Mouse (Mus musculus) gastrocnemius, adult 8-10 months (tissue): ENCODE data around the gene Chrng. TPM values are rescaled to one million over a fixed set of nuclear protein-coding genes. Genes with fewer than 3 reads are reported as not detected.

Experiments
- DNase-seq, 2 experiments: peaks; one replicate each; pipeline ENCODE4 v3.0.0; 2022; ENCODE audit warnings: low spot score in 2 of 2
- total RNA-seq, 4 experiments: library from RNA; stranded (reverse); gene quantifications; 2 replicates each; pipeline ENCODE4 v1.2.4; 2022

Gene Chrng
- total RNA-seq = under 1 TPM in 1 of 4 experiments, not detected in 3; 0.13 TPM

GRCm38 (mm10) chr1:87204465-87204864 is at the start of gene Chrng:
Chrng (plus strand) TSS chr1:87204657.
- no peak for DNase-seq

- no peak for DNase-seq
Measured at GRCm38 (mm10) chr1:87155531-87156198, 48.8 kb upstream of the Chrng start.

DNA sequence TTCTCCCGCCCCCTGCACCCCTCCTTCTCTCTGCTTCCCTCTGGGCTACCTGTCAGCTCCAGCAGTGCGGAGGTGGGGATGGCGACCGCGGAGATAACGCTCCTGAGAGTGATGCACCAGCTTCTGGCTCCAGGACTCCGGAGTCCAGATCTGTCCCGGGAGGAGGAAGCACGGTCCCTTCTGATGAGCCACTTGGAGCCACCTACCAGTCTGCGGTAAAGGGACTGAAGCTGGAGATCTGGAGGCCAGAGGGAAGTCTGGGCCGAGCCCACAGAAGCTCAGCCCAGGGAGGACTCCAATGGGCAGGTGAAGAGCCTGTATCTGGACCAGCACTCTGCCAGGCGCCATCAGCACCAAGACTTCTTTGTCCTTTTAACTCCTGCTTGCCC is 48.3 kb upstream of the Chrng start, which contains the start of gene Ecel1:
Ecel1 (minus strand) TSS at position 323 of the 389 bp plus-strand sequence.
- no peak for DNase-seq

DNA sequence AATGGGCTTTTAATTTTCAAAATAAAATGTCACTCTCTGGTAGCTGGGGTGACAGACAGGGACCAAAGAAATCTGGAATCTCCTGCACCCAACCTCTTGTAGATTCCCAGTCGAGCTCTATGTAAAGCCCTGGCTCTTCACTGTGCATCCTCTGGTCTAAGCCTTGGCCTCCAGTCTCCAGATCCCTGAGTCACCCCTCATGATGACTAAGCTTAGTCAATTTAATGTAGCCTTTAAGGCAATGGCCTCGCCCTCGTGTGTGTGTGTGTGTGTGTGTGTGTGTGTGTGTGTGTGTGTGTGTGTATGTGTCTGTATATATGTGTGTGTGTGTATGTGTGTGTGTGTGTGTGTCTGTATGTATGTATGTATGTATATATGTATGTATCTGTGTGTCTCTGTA is 45.1 kb upstream of the Chrng start:
- no peak for DNase-seq

- no peak for DNase-seq
Measured at GRCm38 (mm10) chr1:87164164-87164795, 40.2 kb upstream of the Chrng start.

DNA sequence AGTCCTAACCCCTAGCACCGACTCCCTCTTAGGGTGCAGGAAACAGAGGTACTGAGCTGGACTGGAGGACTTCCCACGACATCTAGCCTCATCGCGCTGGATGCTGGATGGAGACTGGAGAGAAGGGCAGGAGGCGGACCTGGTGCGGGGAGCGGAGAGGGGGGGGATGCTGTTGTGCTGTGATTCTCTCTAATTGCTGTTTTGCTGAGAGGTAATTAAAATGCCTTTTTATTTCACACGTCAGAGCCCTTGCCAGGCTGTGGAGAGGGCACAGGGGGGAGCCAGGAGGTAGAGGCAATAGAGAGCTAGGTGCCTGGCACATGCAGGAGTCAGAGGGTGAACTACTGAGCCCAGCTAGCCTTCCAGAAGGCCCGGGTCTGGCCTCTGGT is 39.7 kb upstream of the Chrng start:
- no peak for DNase-seq

- no peak for DNase-seq
Measured at GRCm38 (mm10) chr1:87170458-87170857, 34.0 kb upstream of the Chrng start.

DNA sequence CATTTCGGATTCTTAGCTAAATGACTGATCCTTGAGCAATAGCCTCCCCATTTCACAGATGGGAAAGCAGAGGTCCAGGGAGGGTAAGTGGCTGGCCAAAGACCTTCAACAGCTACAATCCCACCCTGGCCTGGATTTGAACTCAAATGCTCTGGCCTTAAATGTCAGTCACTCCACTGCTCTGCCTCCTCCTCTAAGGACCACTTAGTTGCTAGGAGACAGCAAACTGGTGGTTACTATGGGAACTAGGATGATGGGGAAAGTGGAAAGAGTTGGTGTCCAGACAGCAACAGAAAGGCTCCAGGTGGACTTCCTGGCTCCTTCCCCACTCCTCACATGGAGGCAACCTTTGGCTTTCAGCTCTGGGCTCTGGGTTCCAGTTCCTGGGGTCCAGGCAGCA is 33.1 kb upstream of the Chrng start:
- no peak for DNase-seq

GRCm38 (mm10) chr1:87172316-87172715 is 32.1 kb upstream of the Chrng start:
- DNase-seq = no peak

DNA sequence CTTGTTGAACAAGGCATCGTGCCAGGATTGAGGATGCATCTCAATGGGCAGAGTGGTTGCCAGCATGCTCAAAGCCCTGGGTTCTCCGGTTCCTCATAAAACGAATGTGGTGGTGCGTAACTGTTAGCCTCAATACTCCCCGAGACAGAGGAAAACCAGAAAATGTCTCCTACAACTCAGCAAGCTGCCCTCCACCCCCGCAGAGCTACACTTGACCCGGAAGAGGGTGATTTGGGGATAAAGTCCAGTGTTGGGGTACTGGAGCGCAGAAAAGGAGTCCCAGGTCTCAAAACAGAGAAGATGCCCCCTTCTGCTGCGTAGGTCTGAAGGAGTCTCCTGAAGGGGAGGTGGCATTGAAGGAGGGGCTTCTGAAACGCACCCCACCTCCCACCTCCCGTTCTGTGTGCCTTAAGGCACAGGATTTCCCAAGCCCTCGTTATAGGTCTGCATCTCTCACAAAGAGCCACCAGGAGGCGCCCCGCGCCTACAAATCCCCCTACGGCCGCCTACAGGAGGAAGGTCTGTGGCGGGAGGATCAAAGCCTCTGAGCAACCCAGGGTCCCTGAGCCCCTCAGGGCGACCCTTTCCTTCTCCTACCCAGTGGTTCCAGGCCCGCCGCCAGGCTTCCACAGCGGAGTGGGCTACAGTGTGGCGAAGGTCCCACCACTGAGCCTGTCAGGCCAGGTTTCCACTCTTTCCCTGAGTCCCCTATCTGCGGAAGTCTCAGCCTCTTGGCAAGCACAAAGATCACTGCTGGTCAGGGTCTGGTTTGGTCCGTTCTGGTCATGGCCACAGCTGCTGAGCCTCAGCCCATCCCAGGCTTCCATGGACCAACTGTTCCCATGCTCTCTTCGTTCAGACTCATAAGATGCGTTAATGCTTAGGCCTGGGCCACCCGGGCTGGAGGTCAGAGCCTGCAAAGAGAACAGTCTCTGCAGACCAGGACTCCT is 30.2 kb upstream of the Chrng start:
- DNase-seq = peak; percentile 43 to 55

- DNase-seq = no peak
Measured at GRCm38 (mm10) chr1:87175852-87176292, 28.6 kb upstream of the Chrng start.

DNA sequence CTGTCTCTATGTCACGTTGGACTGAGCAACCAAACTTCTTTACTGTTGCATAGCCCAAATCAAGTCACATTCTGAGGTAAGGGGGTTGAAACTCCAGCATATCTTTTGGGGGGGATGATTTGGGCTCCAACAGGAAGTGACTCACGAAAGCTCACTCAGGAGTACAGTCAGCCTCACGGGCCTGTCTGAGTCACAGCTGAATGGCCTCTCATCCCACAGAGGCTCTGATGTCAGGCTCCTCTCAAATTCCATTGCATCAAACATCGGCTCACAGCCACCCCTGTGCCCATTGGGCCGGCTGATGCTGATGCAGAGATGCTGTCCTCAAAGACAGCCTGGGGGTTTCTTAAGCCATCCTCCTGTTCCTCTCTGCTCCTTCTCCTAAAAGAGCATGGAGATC is 23.6 kb upstream of the Chrng start:
- DNase-seq = no peak

DNA sequence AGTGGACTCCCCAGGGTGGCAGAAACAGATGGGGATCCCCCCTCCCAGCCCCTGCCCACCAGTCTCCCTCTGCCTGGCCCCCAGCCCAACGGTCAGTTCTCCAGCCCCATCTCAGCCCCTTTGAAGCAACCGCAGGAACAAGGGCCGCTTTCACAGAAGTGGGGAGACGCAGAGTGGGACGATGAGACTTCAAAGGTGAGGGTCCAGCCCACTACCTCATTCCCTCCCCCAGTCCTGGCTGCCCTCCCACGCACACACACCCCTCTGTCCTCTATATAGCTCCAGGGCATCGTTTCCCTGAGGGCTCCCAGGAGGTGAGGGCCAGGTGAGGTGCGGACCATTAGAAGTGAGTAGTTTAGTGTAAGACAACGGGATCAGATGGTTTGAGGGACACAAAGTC is 21.4 kb upstream of the Chrng start, which contains the start of gene Prss56:
Prss56 (plus strand) TSS at position 301 of the 400 bp plus-strand sequence.
- no peak for DNase-seq

DNA sequence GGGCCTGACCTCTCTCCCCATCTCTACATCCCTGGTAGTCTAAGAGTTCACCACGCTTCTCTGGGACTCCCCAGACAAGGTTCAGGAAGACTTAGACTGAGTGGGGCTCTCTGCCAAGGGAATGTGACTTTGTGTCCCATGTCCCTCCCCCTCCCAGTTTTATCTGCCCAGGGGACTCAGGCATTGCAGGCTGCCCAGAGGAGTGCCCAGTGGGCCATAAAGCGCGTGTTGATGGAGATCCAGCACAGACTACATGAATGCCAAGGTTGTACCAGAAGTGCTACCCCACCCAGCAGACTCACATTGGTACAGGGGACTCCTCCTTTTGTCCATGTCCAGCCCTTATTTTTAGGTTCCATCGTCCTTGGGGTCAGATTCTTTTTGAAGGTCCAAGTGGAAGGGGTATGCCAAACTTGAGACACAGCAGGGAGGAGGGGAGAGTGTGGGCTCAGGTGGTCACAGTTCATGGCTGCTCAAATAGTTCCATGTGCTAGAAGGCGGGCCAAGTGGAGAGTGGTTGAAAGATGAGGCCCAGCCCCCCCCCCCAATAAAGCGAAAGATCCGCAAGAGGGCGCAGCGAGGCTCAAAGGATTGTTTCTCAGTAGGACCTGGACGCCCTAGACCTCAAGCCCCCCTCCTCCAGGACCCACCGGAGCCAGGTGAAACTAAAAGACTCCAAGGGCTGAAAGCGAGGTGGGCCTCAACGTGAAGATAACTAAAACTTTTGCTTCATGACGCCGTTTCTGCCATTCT is 20.3 kb upstream of the Chrng start:
- DNase-seq = no peak

GRCm38 (mm10) chr1:87184751-87185139 is 19.7 kb upstream of the Chrng start:
- peak; percentile 32 to 52 for DNase-seq

- DNase-seq = no peak
Measured at GRCm38 (mm10) chr1:87185526-87185925, 18.9 kb upstream of the Chrng start.

DNA sequence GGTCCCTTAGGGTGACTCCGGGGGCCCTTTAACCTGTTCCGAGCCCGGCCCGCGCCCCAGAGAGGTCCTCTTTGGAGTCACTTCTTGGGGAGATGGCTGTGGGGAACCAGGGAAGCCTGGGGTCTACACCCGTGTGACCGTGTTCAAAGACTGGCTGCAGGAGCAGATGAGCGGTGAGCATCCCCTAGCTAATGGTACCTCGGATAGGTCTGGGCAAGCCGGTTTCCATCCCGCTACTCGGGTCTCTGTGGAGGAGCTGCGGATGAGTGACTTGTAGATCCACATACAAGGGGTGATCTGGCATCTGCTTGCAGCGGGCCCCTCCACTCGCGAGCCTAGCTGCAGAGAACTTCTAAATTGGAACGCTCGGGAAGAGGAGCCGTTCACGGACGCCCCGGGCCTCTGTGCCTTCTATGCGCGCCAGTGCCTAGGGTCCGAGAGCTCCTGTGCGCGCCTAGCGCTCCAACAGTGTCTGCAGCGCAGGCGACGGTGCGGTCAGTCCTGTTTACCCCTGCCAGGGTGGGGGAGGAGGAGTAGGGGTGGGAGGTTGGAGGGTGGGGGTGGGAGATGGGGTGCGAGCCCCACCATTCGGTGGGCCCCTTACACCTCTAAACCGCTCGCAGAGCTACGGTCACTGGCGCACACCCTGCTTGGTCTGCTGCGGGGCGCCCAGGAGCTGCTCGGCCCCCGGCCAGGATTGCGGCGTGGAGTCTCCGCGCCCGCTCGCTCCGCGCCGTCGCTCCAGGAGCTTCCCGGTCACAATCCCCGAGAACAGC is 18.0 kb upstream of the Chrng start:
- DNase-seq = no peak

- peak in 1 of 2 experiments; percentile 30 for DNase-seq
Measured at GRCm38 (mm10) chr1:87187037-87187355, 17.5 kb upstream of the Chrng start.

DNA sequence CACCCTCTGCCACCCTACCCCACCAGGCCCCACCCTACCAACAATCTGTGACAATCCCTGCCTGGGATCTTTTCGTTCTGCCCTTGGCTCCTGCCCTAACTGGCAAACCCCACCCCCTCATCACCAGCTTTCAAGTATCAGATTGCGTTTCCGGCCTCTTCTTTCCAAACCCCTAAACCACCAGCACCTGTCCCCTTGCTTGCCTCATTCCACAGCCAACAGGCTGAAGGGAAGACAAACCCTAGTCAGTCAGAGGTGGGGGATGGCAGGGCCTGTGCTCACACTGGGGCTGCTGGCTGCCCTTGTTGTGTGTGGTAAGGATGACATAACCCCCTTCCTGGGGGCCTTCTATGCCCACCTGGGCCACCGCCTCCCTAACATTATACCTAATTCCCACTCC is 14.0 kb upstream of the Chrng start, which contains the start of gene Chrnd:
Chrnd (plus strand) TSS at position 179 of the 400 bp plus-strand sequence.
- no peak for DNase-seq

- no peak for DNase-seq
Measured at GRCm38 (mm10) chr1:87197296-87197695, 7.2 kb upstream of the Chrng start.
